Comparison of ENCODE assay signal across 11 mouse cellular contexts in the genomic region with DNA sequence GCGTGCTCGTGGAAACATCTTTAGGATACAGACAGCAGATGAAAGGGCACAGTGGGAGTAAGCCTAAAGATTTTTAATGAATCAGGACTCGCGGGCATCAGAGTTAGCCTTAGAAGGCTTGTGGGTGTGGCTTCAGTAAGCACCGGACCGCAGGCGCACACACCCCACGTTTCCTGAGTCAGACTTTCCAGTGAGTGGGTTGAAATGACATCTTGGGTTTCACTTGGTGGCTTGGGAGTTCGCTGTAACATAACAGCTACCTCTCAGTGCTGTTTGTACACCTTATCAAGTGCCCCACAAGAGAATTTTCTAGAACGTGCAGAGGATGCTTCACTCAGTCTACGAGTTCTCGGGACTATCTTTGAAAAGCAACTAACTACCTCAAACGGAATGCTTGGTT. TPM values are rescaled to one million over a fixed set of nuclear protein-coding genes. Genes with fewer than 3 reads are reported as not detected.
DNase-seq lines count a peak whose midpoint lies in the region; ATAC-seq and TF ChIP-seq lines count a peak whose summit lies in the region.
"Had no signal": no experiment of that assay in that cellular context is flagged by ENCODE, and none has a peak within 500 bp of the region (broad histone marks: within the 10 kb centered on the region; RNA-seq: fewer than 3 reads in every experiment).

No protein-coding gene starts in this region.

- H3K27ac ChIP-seq in kidney, postnatal 0 days = no peak overlapping the region
- no peak overlapping the region for H3K27ac ChIP-seq in liver, embryonic 12.5 days
- H3K27ac ChIP-seq: embryonic facial prominence, embryonic 12.5 days had no signal

- H3K4me3 ChIP-seq in kidney, postnatal 0 days (replicated peaks; ENCODE audit: low read depth, low read length) = no peak overlapping the region
- H3K4me3 ChIP-seq in liver, embryonic 12.5 days = no peak overlapping the region
- H3K4me3 ChIP-seq: embryonic facial prominence, embryonic 12.5 days had no signal

- TF ChIP-seq CTCF in kidney, postnatal 0 days (IDR thresholded peaks at IDR 0.05; ENCODE audit: low read depth) = no peak

- no peak overlapping the region for H3K4me2 ChIP-seq in kidney, postnatal 0 days (ENCODE audit: low read length)
- no peak overlapping the region for H3K4me2 ChIP-seq in liver, embryonic 12.5 days
- H3K4me2 ChIP-seq: embryonic facial prominence, embryonic 12.5 days had no signal

- no peaks in the 10 kb centered on the region; the same call in 1 of the 2 replicates for H3K4me1 ChIP-seq in kidney, postnatal 0 days (replicated peaks; ENCODE audit: insufficient read depth, low read length)
- no peaks in the 10 kb centered on the region for H3K4me1 ChIP-seq in liver, embryonic 12.5 days

- 55% methylated on average over 13 of the region's 13 CpGs for WGBS in kidney, postnatal 0 days
- WGBS in liver, embryonic 12.5 days (ENCODE audit: insufficient replicate concordance) = 70% methylated on average over 13 of the region's 13 CpGs

- ATAC-seq in kidney, postnatal 0 days (replicated peaks; ENCODE audit: low FRiP score, low read depth) = no peak; the same call in 1 of the 2 replicates
- peak; percentile 99 for ATAC-seq in CD4-positive, CD25-positive, alpha-beta regulatory T cell, adult 4 months
- ATAC-seq in liver, embryonic 12.5 days = no peak
- ATAC-seq: intestine, postnatal 0 days had no signal

- no peaks in the 10 kb centered on the region for H3K27me3 ChIP-seq in kidney, postnatal 0 days (ENCODE audit: insufficient read depth, low read length)
- H3K27me3 ChIP-seq in liver, embryonic 12.5 days (replicated peaks) = no peaks in the 10 kb centered on the region
- H3K27me3 ChIP-seq: embryonic facial prominence, embryonic 12.5 days had no signal

- H3K36me3 ChIP-seq in kidney, postnatal 0 days (ENCODE audit: insufficient read depth, low read length) = no peaks in the 10 kb centered on the region
- no peaks in the 10 kb centered on the region for H3K36me3 ChIP-seq in liver, embryonic 12.5 days
- H3K36me3 ChIP-seq: embryonic facial prominence, embryonic 12.5 days had no signal

- peak; percentile 56 for DNase-seq in kidney, postnatal 0 days (ENCODE audit: low spot score)
- no peak for DNase-seq in kidney, postnatal 25 days
- peak; percentile 39 for DNase-seq in fibroblast of lung, adult 2 months (ENCODE audit: low read depth)
- peak; percentile 32 to 54 for DNase-seq in lung, postnatal 4 days
- no peak for DNase-seq in embryo, embryonic 9.5 days (ENCODE audit: extremely low spot score)
- DNase-seq in liver = no peak
- DNase-seq: gastrocnemius, postnatal 25 days had no signal

- no peak overlapping the region for H3K9ac ChIP-seq in kidney, postnatal 0 days (ENCODE audit: low read depth, low read length)
- H3K9ac ChIP-seq in liver, embryonic 12.5 days = no peak overlapping the region
- H3K9ac ChIP-seq: embryonic facial prominence, embryonic 12.5 days had no signal

- no peaks in the 10 kb centered on the region for H3K9me3 ChIP-seq in kidney, postnatal 0 days (replicated peaks; ENCODE audit: low read length)
- H3K9me3 ChIP-seq in liver, embryonic 12.5 days (replicated peaks) = no peaks in the 10 kb centered on the region
- H3K9me3 ChIP-seq: embryonic facial prominence, embryonic 12.5 days had no signal

RNA-seq across cellular contexts. Expression of gene Utrn, which starts 19.2 kb away (rescaled TPM):
- 59.0 and 69.6 TPM in 2 replicates for polyA plus RNA-seq in kidney, postnatal 0 days (2015; fragmentation: Nextera tagmentation; extraction: Ambion mirVana)
- 100 to 1,000 TPM; 414 to 617 TPM for polyA plus RNA-seq in CD4-positive, CD25-positive, alpha-beta regulatory T cell, adult 4 months (2017; shearing (Covaris generic))
- 14.9 and 15.3 TPM in 2 replicates for polyA plus RNA-seq in liver, embryonic 12.5 days (2016; fragmentation: Nextera tagmentation; extraction: Ambion mirVana)

Comparison
In these comparisons a context has a peak if more than half of its experiments do, and no peak if none do; other contexts are left out.
1. DNase-seq: peak in kidney, postnatal 0 days (single experiment), fibroblast of lung, adult 2 months (single experiment) and lung, postnatal 4 days (2 of 2); none in kidney, postnatal 25 days (0 of 2), embryo, embryonic 9.5 days (single experiment) and liver (single experiment).